Mouse (Mus musculus): ENCODE measurements around the gene Sacm1l. TPM values are rescaled to one million over a fixed set of nuclear protein-coding genes. Genes with fewer than 3 reads are reported as not detected.

The Sacm1l gene
- polyA plus RNA-seq, 3 experiments from 2014 or later, result 40.9 to 64.1 (median 49.7) TPM

- peak; percentile 97 for ATAC-seq
Measured at GRCm38 (mm10) chr9:123509638-123510604, 19.6 kb upstream of the Sacm1l start.

- no peak for ATAC-seq
Measured at GRCm38 (mm10) chr9:123510926-123511325, 18.6 kb upstream of the Sacm1l start.

GRCm38 (mm10) chr9:123512482-123512881 is 17.1 kb upstream of the Sacm1l start:
- no peak for ATAC-seq

- no peak for ATAC-seq
Measured at GRCm38 (mm10) chr9:123515087-123515486, 14.5 kb upstream of the Sacm1l start.

- ATAC-seq, result no peak
Measured at GRCm38 (mm10) chr9:123516641-123517385, 12.7 kb upstream of the Sacm1l start.

GRCm38 (mm10) chr9:123518969-123519894 is 10.3 kb upstream of the Sacm1l start:
- ATAC-seq, result peak; percentile 91

GRCm38 (mm10) chr9:123520735-123521134 is 8.8 kb upstream of the Sacm1l start:
- no peak for ATAC-seq

- ATAC-seq, result no peak
Measured at GRCm38 (mm10) chr9:123523676-123524075, 5.9 kb upstream of the Sacm1l start.

- no peak for ATAC-seq
Measured at GRCm38 (mm10) chr9:123525095-123525494, 4.5 kb upstream of the Sacm1l start.

- no peak for ATAC-seq
Measured at GRCm38 (mm10) chr9:123526502-123526901, 3.1 kb upstream of the Sacm1l start.

- no peak for ATAC-seq
Measured at GRCm38 (mm10) chr9:123528087-123528925, 1.3 kb upstream of the Sacm1l start.

- ATAC-seq, result peak; percentile 22
Measured at GRCm38 (mm10) chr9:123528926-123529295, 648 bp upstream of the Sacm1l start.

GRCm38 (mm10) chr9:123530158-123530475 is 558 bp downstream of the Sacm1l start:
- ATAC-seq, result no peak

- ATAC-seq, result no peak
Measured at GRCm38 (mm10) chr9:123530566-123531130, 1.1 kb downstream of the Sacm1l start.

- no peak for ATAC-seq
Measured at GRCm38 (mm10) chr9:123531234-123531633, 1.7 kb downstream of the Sacm1l start.

GRCm38 (mm10) chr9:123536613-123537012 is 7.1 kb downstream of the Sacm1l start:
- ATAC-seq, result no peak

- ATAC-seq, result no peak
Measured at GRCm38 (mm10) chr9:123538189-123538588, 8.6 kb downstream of the Sacm1l start.

GRCm38 (mm10) chr9:123539093-123539492 is 9.5 kb downstream of the Sacm1l start:
- peak; percentile 65 for ATAC-seq

GRCm38 (mm10) chr9:123539823-123540222 is 10.3 kb downstream of the Sacm1l start:
- no peak for ATAC-seq

GRCm38 (mm10) chr9:123554599-123554998 is 25.0 kb downstream of the Sacm1l start:
- ATAC-seq, result peak; percentile 52

Measured in inflammation-experienced regulatory T-cells, adult 6 months (primary cell).